Mouse (Mus musculus) gastrocnemius, postnatal 36 days (tissue): ENCODE measurements around the gene Sept8. TPM values are rescaled to one million over a fixed set of nuclear protein-coding genes. Genes with fewer than 3 reads are reported as not detected.
"Not testable (repeated sequence)": the region's sequence is repeated elsewhere in the genome, so short reads cannot be mapped to it uniquely, and the experiment has no call there.

Experiments used
- DNase-seq, 2 experiments: peaks; one replicate each; pipeline ENCODE4 v3.0.0; 2022
- intact Hi-C: fragments of 180-260 bp; cut with DNase I; formaldehyde crosslinking; loops from one replicate; pipeline ENCODE4 v1.15.1; 2025
- total RNA-seq, 2 experiments: library from RNA; stranded (reverse); gene quantifications; 2 replicates each; pipeline ENCODE4 v1.2.3; 2021

The Sept8 gene
- total RNA-seq, 2 experiments from 2014 or later: 11.7 to 15.5 TPM

DNA sequence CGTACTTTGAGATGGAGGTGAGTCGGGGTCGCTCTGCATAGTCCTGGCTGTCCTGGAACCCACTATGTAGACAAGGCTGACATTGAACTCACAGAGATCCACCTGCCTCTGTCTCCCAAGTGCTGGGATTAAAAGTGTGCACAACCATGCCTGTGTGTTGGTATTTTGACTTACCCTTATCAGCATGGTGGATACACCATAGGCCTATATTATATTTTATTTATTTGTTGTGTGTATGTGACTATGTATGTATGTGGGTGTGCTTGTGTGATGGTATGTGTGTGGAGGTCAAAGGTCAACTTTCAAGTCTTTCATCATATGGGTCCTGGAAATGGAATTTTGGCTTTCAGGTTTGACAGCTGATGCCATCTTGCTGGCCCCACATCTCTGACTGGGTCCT is 3.3 kb downstream of the Sept8 start:
- DNase-seq: no peak
- intact Hi-C loops: loop anchor here (5.0 kb wide), 1 partner anchor 50 kb away; the partner anchor contains the start of gene Gm9837

DNA sequence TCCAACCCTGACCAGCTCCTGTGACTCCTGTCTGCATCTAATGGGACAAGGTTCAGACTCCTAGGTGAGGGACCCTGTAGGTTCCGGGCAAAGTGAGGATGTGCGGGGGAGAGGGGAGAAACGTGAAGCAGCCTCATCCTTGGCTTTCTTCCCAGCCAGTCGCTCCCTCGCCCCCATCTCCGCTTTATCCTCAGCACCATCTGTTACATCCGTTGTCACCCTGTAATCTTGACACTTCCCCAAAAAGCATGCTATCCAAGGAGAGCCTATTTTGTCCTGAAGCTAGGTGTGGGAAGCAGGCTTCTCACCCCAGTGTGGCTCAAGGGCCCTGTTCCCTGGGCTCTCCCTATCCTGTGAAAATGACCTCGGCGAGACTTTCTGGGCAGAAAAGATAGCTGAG is 3.9 kb downstream of the Sept8 start:
- intact Hi-C loops: loop anchor here (5.0 kb wide), 1 partner anchor 51 kb away; the partner anchor contains the start of gene Gm9837
- DNase-seq: no peak

DNA sequence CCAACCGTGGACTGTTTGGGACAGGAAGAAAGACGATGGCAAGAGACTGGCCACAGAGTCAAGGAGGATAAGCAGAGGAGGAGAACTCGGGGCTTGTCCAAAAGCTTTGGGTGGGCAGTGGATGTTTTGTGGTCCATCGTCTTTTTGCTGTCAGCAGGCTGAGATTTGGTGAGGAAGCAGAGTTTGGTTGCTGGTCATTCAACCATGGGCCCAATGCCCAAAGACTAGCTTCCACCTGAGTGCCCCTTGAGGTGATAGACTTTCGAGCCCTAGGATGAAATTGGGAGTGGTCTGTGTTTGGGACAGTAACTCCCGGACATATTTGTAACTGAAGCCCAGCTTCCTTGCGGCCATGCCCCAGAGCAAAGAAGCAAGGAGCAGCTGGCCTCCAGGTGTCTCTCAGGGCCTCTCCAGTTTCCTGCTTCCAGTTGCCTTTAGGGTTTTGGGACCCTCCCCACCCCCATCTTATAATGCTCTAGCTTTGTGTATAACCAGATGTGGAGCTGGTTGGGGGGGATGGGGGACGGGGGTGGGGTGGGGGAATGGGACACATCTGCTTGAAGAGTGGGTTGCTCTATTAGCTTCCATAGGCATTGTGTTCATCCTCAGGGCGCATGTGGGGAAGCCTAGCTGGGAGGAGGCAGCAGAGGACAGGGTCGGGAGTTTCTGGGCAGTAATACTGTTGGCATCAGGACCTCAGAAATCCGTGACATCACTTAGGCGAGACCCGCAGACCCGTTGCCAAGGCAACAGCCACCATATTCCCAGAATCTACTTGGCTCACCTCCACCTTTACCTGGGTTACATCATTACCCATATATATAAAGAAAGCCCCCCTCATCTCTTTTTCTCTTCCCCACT is 4.7 kb downstream of the Sept8 start:
- intact Hi-C loops: loop anchor here (5.0 kb wide), 1 partner anchor 51 kb away; the partner anchor contains the start of gene Gm9837
- no peak for DNase-seq

DNA sequence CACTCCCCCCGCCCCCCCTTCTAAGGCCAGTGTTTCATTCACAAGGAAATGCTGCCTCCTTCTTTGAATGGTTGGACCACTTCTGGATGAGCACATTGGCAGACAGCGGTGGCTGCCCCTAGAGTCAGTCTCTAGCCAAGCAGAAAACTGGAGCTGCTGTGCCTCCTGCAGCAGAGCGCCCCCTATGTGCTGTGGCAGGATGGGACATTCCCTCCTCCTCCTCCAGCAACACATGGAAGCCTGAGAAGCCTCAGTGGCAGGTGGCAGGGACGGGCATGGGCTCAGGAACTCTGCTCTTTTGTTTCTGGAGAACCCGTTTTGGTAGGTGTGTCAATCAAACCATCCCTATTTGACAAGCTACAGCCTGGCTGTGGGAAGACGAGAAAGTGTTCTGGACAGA is 5.8 kb downstream of the Sept8 start:
- DNase-seq: no peak
- intact Hi-C loops: loop anchor here (5.0 kb wide), 1 partner anchor 53 kb away; the partner anchor contains the start of gene Gm9837

DNA sequence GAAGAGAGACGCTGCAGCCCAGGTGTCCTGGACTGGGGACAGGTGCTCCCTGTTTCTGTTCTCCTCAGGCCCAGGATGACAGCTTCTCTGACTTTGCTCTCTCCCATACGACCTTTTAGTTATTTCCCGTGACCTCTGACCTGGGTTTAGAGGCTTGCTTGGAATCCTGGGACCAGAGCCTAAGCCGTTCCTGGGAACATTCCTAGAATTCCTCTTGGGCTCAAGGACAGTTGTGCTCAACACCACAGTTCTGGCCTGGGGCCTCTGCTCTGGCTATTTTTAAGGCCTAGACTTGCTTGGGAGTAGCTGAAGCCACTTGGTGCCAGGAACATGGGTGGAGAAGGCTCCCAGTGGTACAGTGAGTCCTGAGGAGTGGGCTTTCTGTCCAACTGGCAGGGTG is 6.4 kb downstream of the Sept8 start:
- no peak for DNase-seq
- intact Hi-C loops: no loop called here

DNA sequence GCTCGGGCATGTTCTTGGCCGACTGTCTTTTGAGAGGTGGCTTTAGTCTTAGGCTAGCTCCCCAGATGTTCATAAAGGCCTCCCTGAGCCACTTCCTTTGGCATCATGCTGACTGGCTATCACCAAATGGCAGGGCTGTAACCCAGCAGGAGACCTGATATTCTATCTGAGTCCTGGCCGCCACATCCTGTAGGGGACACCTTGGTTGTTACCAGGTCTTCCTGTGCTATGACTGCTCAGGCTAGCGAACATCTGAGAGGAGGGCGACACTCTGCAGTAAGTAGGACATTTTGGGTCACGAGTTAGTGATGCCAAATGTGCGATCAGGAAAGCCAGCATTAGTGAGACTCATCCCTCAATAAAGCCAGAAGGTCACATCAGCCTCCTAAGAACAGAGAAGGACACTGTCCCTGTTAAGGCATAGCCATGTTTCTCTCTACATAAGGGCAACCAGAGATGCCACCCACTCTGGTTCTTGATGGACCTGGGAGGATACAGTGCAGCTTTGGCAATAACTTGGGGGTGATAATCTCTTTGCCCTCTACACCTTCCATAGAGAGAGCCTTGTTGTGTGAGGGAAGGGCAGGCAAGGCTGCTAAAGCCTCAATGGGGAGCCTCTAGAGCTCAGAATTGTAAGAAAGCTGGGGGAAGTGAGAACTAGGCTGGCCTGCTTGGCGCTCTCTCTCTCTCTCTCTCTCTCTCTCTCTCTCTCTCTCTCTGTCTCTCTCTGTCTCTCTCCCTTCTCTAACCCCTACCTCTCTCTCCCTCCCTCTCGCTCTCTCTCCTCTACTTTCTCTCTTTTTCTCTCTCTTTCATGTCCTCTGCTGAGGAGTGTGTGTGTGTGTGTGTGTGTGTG is 9.6 kb downstream of the Sept8 start:
- intact Hi-C loops: no loop called here

DNA sequence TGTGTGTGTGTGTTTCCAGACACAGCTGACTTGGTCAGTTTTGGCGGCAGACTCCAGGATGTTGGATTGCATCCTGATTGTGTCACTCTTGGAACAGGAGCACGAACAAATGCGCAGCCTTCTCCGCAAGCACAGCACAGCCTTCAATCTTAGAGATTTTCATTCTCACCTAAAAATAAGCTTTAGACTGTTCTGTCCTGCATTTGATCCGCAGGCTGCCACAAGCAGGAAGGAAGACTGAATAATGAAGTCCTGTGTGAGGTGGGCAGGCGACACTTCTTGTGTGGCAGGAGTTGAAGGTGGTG is 10.1 kb downstream of the Sept8 start:
- intact Hi-C loops: no loop called here
- peak; percentile 56 to 77 for DNase-seq

More for the DNA sequence above, 9.6 kb downstream of the Sept8 start:
- peak in 1 of 2 experiments; percentile 1 for DNase-seq

DNA sequence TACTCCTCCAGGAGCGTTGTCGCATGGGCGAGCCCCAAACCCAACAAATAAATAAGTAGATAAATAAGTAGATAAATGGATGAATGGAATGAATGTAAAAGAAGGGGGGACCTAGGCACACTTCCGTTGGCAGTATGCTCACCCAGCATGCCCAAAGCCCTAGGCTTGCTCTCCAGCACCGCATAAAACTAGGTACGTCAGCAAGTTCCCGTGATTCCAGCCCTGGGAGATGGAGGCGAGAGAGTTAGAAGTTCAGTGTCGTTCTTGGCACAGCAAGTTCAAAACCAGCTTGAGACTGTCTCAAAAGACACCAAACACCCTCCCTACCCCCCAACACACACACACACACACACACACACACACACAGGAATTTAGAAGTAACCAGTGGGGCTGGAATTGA is 10.9 kb downstream of the Sept8 start:
- no peak for DNase-seq
- intact Hi-C loops: no loop called here

DNA sequence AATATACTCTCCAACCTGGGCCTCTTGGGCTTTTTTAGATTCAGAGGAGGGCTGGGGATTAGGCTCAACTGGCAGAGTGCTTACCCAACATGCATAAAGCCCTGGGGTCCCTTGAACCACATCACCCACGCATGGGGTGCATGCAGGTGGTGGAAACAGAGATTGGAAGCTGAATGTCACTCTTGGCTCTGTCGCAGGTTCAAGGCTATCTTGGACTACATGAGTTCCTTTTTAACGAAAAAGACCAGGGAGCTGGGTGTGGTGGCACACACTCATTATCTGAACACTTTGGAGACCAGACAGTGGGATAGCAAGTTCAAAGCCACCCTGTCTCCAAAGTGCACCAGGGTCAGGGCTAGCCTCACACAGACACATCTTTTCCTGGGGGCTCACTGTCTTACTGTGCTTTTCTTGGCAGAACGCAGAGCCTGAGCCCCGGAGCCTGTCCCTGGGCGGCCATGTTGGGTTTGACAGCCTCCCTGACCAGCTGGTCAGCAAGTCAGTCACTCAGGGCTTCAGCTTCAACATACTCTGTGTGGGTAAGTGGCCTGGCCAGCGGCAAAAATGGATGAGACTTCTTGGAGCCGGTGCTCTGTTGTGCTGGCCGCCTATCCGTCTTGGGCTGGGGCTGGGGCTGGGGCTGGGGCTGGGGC is 12.6 kb downstream of the Sept8 start:
- intact Hi-C loops: no loop called here
- no peak for DNase-seq

DNA sequence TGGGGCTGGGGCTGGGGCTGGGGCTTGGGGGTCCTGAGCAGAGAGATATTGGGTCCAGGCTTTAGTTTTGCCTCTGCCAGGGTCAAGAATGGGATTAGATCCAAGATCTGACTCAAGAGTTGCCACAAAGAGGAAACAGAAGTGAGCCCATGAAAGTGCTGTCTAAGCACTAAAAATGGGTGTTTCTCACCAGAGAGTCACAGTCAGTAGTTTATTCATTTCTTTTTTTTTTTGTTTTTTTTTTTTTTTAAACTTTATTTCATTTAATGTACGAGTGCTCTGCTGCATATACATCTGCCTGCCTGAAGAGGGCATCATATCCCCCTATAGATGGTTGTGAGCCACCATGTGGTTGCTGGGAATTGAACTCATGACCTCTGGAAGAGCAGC is 13.2 kb downstream of the Sept8 start:
- intact Hi-C loops: no loop called here
- DNase-seq: no peak

DNA sequence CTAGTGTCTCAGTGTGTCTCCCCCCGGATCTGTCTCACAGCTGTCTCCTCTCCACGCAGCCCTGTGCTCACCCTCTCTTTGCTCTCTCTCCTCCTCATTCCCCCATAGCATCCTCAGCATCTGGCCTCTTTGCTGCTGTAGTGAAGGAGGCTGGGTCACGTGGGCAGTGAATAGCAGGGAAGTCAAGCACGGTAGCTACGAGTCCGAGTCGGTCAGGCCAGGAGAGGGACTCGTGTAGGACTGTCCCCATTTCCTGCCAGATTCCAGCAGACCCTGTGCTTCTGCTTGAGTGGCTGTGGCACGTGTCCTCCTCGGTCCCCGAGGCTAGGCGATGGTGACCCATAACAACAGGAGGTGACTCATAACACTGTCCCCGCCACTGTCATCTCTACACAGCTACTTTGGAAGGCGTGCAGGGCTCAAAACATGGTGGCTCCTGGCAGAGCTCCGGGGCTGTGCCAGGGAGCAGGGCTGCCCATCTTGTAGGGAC is 20.0 kb downstream of the Sept8 start:
- no peak for DNase-seq
- intact Hi-C loops: no loop called here

DNA sequence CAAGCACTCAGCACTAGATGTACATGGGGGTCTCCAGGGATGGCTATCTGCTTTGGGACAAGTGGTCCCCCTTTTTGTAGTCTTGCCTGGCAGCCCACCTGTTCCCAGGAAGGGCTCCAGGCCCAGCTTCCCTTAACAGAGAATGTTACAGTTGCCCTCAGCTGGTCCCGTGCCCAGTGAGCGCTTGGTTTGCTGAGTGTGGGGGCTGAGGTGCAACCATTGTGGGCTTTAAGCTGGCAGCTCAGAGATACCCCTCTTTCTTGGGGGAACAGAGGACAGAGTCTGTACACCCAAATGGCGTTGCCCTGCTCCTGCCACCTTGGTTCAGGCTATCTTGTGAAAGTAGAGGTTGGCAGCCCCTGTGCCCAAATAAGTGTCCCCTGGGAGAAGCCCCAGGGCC is 21.3 kb downstream of the Sept8 start:
- no peak for DNase-seq
- intact Hi-C loops: no loop called here

DNA sequence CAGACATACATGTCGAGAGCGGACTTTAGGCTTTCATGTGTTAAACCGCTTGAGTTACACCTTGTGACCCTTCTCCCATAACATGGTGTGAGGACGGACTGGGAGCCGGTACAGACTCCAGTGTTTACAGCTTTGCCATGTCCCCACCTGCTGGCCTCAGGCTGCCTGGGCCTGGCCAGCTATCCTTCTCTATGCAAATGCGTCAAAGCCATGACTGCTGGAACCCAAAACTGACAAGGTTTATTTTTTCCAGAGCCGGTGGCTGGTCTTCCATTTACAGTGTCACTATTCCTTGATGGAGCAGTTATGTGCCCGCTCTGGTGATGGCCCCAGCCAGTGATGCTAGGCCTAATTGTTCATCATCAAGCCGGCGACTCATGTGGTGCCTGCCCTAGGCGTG is 22.2 kb downstream of the Sept8 start:
- no peak for DNase-seq
- intact Hi-C loops: no loop called here

DNA sequence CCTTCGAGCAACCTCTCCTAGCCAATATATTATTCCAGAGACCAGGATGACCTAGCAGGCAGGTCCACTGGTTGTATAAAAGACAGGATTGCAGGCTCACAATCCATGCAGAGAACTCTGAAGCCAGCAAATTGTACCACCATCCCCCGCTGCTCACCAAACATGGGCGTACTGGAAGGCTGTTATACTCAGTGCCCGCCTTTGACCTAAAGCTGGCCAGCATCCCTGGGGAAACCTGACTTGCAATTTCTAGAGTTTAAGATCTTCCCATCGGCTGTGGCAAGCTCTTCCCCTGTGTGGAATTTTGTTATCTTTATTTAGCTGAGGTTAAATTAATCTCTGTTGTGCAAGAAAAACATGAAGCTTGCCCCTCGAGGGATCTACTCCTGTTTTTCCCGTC is 24.0 kb downstream of the Sept8 start:
- DNase-seq: no peak
- intact Hi-C loops: no loop called here

DNA sequence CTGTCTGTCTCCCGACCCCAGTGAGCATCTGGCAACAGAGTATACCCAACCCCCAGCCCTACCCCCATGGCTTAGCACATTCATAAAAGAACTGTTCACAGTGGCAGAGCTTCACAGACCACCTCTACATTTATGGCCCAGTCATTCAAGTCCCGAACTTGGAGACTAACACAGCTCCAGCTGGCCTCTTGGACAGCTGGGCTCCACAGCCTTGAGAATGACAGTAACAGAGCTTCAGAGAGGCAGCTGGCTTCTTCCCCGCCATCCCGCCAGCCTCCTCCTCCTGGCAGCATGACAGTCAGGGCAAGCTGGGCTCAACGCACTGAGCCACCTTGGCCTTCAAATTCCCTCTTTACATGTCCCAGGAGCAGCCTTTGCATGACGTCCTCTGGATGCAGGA is 27.2 kb downstream of the Sept8 start:
- intact Hi-C loops: no loop called here
- DNase-seq: no peak

DNA sequence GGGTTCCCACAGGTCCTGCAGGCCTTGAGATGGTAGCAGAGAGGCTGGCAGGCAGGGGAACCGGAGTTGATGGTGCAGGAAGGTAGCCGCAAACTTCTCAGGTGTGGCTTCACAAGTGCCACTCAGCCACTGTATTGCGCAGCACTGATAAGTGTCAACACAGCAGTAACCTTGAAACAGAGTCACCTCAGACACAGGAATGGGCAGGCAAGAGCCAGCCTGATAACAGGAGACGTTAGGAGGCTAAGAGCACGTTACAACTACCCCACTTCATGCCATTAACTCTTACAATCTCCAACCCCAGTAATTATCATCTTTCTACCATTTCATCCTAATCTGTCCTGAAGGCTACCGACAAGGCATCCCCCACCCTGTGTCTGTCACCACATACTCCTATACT is 28.5 kb downstream of the Sept8 start:
- intact Hi-C loops: no loop called here
- DNase-seq: no peak

DNA sequence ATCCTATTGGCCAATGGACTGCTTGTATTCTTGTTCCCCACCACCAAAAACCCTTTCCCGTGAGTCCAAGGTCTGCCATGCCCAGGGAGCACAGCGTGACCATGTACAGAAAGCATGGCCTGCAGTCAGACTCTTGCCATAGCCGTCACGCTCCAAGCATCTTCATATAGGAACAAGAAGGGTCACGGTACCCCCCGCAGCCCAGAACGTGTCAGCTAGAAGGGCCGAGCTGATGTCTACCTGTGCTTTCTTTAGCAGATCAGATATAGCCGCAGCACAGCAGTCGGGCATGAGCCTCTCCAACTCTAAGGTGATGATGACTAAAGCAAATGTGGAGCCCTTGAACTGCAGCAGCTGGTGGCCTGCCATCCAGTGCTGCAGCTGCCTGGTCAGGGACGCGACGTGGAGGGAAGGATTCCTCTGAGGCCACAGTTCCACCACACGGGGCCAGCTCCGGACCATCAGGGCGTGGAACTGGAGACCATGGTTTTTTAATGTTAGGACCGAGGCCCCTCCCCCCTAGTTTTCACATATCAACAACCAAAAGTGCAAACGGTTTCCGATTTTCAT is 29.1 kb downstream of the Sept8 start:
- no peak for DNase-seq
- intact Hi-C loops: no loop called here

DNA sequence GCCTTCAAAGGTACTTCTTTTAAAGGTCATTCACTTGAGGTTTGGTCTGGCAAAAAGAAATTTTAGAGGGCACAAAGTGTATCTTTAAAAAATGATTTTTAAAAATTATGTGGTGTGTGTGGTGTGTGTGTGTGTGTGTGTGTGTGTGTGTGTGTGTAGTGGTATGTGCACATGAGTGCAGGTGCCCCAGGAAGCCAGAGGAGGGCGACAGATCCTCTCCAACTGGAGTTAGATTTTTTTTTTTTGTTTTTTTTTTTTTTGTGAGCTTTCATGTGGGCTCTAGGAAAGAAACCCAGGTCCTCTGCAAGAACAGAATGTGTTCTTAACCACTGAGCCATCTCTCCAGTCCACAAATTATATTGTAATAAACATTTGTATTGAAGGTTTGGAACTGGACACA is 31.7 kb downstream of the Sept8 start:
- intact Hi-C loops: no loop called here
- DNase-seq: no peak

DNA sequence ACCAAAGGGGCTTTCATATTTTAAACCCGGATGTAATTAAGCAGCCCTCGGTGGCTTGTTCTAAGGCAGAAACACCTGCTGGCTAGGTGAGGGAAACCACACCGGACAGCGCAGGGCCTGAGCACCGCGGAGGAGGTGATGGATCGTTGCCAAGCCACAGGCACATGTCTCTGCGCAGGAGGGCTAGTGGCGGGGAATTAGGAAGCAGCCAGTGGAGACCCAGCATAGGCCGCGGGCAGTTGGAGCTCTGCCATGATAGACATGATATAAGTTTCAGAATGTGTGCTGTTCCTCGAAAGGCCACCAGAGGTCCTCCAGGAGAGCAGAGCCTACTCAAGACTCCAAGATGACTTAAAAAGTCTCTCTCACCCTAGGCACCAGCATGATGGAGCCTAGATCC is 32.7 kb downstream of the Sept8 start:
- intact Hi-C loops: no loop called here
- no peak for DNase-seq

DNA sequence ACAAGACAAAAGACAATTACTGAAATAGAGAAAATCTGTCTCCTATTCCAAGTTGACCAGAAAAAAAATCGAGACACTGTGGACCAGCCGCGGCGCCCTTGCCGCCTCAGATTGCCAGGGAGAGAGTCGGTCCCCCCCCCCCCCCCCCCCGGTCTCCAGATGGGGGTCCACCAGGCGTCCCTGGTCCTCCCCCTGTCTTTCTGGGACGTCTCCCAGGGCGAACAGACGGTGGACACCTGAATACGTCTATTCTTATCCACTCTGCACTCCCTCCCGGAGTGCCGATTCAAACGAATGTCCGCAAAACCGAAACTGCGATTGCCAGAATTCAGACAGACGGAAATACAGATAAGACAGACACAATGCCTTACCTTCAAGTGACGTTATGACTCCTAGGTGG is 37.5 kb downstream of the Sept8 start:
- intact Hi-C loops, DNase-seq: not testable (repeated sequence)

DNA sequence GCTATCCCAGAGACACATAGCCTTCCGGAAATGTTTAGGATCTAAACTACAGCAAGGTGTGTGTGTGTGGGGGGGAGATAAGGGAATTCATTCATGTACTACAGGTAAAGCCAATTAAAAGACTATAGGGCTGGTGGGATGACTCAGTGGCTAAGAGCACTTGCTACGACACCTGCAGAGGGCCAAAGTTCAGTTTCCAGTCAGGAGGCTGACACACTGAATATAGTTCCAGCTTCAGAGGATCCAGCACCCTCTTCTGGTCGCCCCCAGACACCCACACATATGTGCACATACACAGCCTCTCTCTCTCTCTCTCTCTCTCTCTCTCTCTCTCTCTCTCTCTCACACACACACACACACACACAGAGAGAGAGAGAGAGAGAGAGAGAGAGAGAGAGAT is 38.9 kb downstream of the Sept8 start:
- DNase-seq, intact Hi-C loops: not testable (repeated sequence)
